In the genomic region with DNA sequence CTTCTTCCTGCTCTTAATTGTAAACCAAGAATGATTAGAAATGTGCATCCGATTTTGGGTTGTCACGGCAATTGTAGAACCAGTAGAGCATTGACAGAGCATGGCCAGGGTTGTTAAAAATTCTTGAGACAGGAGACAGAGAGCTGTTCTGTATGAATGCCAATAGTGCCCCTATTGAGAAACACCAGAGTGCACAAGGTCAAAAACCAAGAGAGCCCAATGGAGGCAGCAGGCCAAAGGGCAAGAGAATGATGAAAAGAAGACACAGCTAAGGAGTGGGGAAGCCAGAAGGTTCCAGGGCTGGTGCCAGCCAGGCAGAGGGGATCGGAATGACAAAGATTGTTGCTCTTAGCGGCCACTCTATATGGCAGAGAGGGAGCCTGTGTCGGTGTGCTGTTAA, we compare ENCODE assay signal across 26 mouse cellular contexts.
DNase-seq lines count a peak whose midpoint lies in the region; ATAC-seq and TF ChIP-seq lines count a peak whose summit lies in the region.
"Had no signal": no experiment of that assay in that cellular context is flagged by ENCODE, and none has a peak within 500 bp of the region (broad histone marks: within the 10 kb centered on the region; RNA-seq: fewer than 3 reads in every experiment).

No protein-coding gene starts in this region.

- no peaks in the 10 kb centered on the region for H3K27me3 ChIP-seq in lung, postnatal 0 days (replicated peaks; ENCODE audit: insufficient read depth, low read length)
- H3K27me3 ChIP-seq: CH12.LX; embryonic facial prominence, embryonic 12.5 days; intestine, embryonic 15.5 days; liver, embryonic 12.5 days; neural tube, embryonic 13.5 days had no signal

- intact Hi-C loops in heart, postnatal 14 days (cut with DNase I) = no loop called here

- peak; percentile 68 for DNase-seq in heart, adult 11 months
- no peak for DNase-seq in heart, postnatal 14 days
- peak; percentile 49 for DNase-seq in kidney, adult 9 months
- no peak for DNase-seq in kidney, postnatal 14 days
- DNase-seq in lung, postnatal 36 days = peak; percentile 46
- DNase-seq in lung, postnatal 0 days (ENCODE audit: low spot score) = no peak
- DNase-seq: B cell, adult 2 months; cerebellum, adult 2 months; cerebellum, postnatal 25 days; forebrain, postnatal 0 days; gastrocnemius, postnatal 36 days; heart, postnatal 36 days; lung, adult 2 months; retina, postnatal 1 day had no signal

- H3K9ac ChIP-seq in lung, postnatal 0 days (replicated peaks; ENCODE audit: low read depth) = no peak overlapping the region
- H3K9ac ChIP-seq: embryonic facial prominence, embryonic 12.5 days; forebrain, postnatal 0 days; hindbrain, embryonic 14.5 days; intestine, embryonic 15.5 days; liver, embryonic 12.5 days; neural tube, embryonic 13.5 days had no signal

- 85% methylated on average over 5 of the region's 5 CpGs for WGBS in lung, postnatal 0 days

- no peak for ATAC-seq in lung, postnatal 0 days
- no peak for ATAC-seq in inflammation-experienced regulatory T-cells, adult 6 months
- ATAC-seq: forebrain, postnatal 0 days; intestine, embryonic 15.5 days; liver, embryonic 12.5 days; midbrain, embryonic 16.5 days; Patski had no signal

- H3K4me1 ChIP-seq in lung, postnatal 0 days (ENCODE audit: insufficient read depth, low read depth, low read length) = no peaks in the 10 kb centered on the region
- H3K4me1 ChIP-seq: embryonic facial prominence, embryonic 12.5 days; intestine, embryonic 15.5 days; neural tube, embryonic 13.5 days had no signal

- no peak for TF ChIP-seq EP300 in lung, postnatal 0 days (IDR thresholded peaks at IDR 0.05)

- H3K27ac ChIP-seq in lung, postnatal 0 days (ENCODE audit: low read length) = no peak overlapping the region
- H3K27ac ChIP-seq: embryonic facial prominence, embryonic 12.5 days; hindbrain, embryonic 14.5 days; intestine, embryonic 15.5 days; liver, embryonic 12.5 days; midbrain, embryonic 10.5 days; neural tube, embryonic 13.5 days had no signal

- no peak overlapping the region for H3K4me3 ChIP-seq in lung, postnatal 0 days (ENCODE audit: low read depth, low read length)
- H3K4me3 ChIP-seq: embryonic facial prominence, embryonic 12.5 days; intestine, embryonic 15.5 days; liver, embryonic 12.5 days; midbrain, embryonic 10.5 days; myocyte; neural tube, embryonic 13.5 days had no signal

- no peaks in the 10 kb centered on the region for H3K9me3 ChIP-seq in lung, postnatal 0 days (ENCODE audit: low read length)
- H3K9me3 ChIP-seq: embryonic facial prominence, embryonic 12.5 days; intestine, embryonic 15.5 days; liver, embryonic 12.5 days; midbrain, embryonic 10.5 days; neural tube, embryonic 13.5 days had no signal

- TF ChIP-seq CTCF in lung, postnatal 0 days (IDR thresholded peaks at IDR 0.05) = no peak

- H3K36me3 ChIP-seq in lung, postnatal 0 days (ENCODE audit: insufficient read depth, low read length) = no peaks in the 10 kb centered on the region
- H3K36me3 ChIP-seq: embryonic facial prominence, embryonic 12.5 days; G1E; intestine, embryonic 15.5 days; liver, embryonic 12.5 days; midbrain, embryonic 10.5 days; neural tube, embryonic 13.5 days had no signal

- H3K4me2 ChIP-seq in lung, postnatal 0 days (replicated peaks; ENCODE audit: low read depth, low read length) = no peak overlapping the region
- H3K4me2 ChIP-seq: embryonic facial prominence, embryonic 12.5 days; hindbrain, embryonic 14.5 days; intestine, embryonic 15.5 days; liver, embryonic 12.5 days; neural tube, embryonic 13.5 days had no signal

Comparison
In these comparisons a context has a peak if more than half of its experiments do, and no peak if none do; other contexts are left out.
1. DNase-seq: peak in heart, adult 11 months (single experiment), kidney, adult 9 months (single experiment) and lung, postnatal 36 days (single experiment); none in heart, postnatal 14 days (0 of 2), kidney, postnatal 14 days (single experiment) and lung, postnatal 0 days (single experiment).